ENCODE assay signal across 26 mouse cellular contexts in genomic region chr16:35782451-35783206, GRCm38 (mm10). TPM values are rescaled to one million over a fixed set of nuclear protein-coding genes. Genes with fewer than 3 reads are reported as not detected.
DNase-seq lines count a peak whose midpoint lies in the region; ATAC-seq and TF ChIP-seq lines count a peak whose summit lies in the region.
"Had no signal": no experiment of that assay in that cellular context is flagged by ENCODE, and none has a peak within 500 bp of the region (broad histone marks: within the 10 kb centered on the region; RNA-seq: fewer than 3 reads in every experiment).

No protein-coding gene starts in this region.

- H3K4me2 ChIP-seq in heart, embryonic 16.5 days (ENCODE audit: low read depth, low read length): no peak overlapping the region
- H3K4me2 ChIP-seq: embryonic facial prominence, embryonic 12.5 days; embryonic facial prominence, embryonic 15.5 days; hindbrain, embryonic 15.5 days; intestine, embryonic 15.5 days had no signal

- H3K79me2 ChIP-seq in heart, adult 2 months (replicated peaks; ENCODE audit: control insufficient read depth, insufficient read depth, low read length): no peaks in the 10 kb centered on the region

- no peaks in the 10 kb centered on the region for H3K9me3 ChIP-seq in heart, embryonic 16.5 days (replicated peaks; ENCODE audit: control insufficient read depth, low read length)
- H3K9me3 ChIP-seq: embryonic facial prominence, embryonic 12.5 days; embryonic facial prominence, embryonic 15.5 days; G1E; hindbrain, embryonic 15.5 days; intestine, embryonic 15.5 days had no signal

- no peak for TF ChIP-seq CTCF in gastrocnemius, adult 2 months (IDR thresholded peaks at IDR 0.05)
- no peak for TF ChIP-seq CTCF in heart, adult 2 months (IDR thresholded peaks at IDR 0.05)

- H3K4me3 ChIP-seq in gastrocnemius, adult 2 months: no peak overlapping the region
- H3K4me3 ChIP-seq in heart, embryonic 16.5 days (ENCODE audit: low read length): no peak overlapping the region
- H3K4me3 ChIP-seq in heart, adult 2 months: no peak overlapping the region
- H3K4me3 ChIP-seq: embryonic facial prominence, embryonic 12.5 days; embryonic facial prominence, embryonic 15.5 days; hindbrain, embryonic 15.5 days; intestine, embryonic 15.5 days had no signal

- no peak for TF ChIP-seq POLR2A in heart, adult 2 months (IDR thresholded peaks at IDR 0.05; ENCODE audit: insufficient read depth, low read depth, low read length)

- peaks cover 2% of the 10 kb centered on the region; the same call in 1 of the 2 replicates for H3K36me3 ChIP-seq in heart, embryonic 16.5 days (ENCODE audit: control insufficient read depth, insufficient read depth)
- H3K36me3 ChIP-seq in heart, adult 2 months (ENCODE audit: control insufficient read depth, insufficient read depth, low read length): no peaks in the 10 kb centered on the region
- H3K36me3 ChIP-seq: embryonic facial prominence, embryonic 12.5 days; embryonic facial prominence, embryonic 15.5 days; hindbrain, embryonic 15.5 days; intestine, embryonic 15.5 days had no signal

- no peak for ATAC-seq in heart, embryonic 16.5 days (replicated peaks; ENCODE audit: extremely low read depth, insufficient read depth, low FRiP score)
- ATAC-seq: forebrain, embryonic 14.5 days; forebrain, postnatal 0 days; intestine, embryonic 15.5 days; Patski had no signal

- peak overlapping the region; percentile 3; the same call in 1 of the 2 replicates for H3K27ac ChIP-seq in gastrocnemius, adult 2 months
- H3K27ac ChIP-seq in heart, embryonic 16.5 days (ENCODE audit: low read length): no peak overlapping the region
- no peak overlapping the region for H3K27ac ChIP-seq in heart, adult 2 months
- H3K27ac ChIP-seq: embryonic facial prominence, embryonic 12.5 days; embryonic facial prominence, embryonic 15.5 days; hindbrain, embryonic 15.5 days; intestine, embryonic 15.5 days had no signal

- intact Hi-C loops in gastrocnemius, adult 2 months (cut with DNase I): no loop called here
- intact Hi-C loops in gastrocnemius, postnatal 36 days (cut with DNase I): no loop called here
- intact Hi-C loops in heart, adult 2 months (cut with DNase I): no loop called here

- no peak for TF ChIP-seq EP300 in heart, adult 2 months (IDR thresholded peaks at IDR 0.05; ENCODE audit: insufficient read depth, low read depth, low read length)

- H3K27me3 ChIP-seq in heart, embryonic 16.5 days (ENCODE audit: control insufficient read depth, insufficient read depth, low read length): no peaks in the 10 kb centered on the region
- H3K27me3 ChIP-seq in heart, adult 2 months (ENCODE audit: control insufficient read depth, insufficient read depth, low read length): no peaks in the 10 kb centered on the region
- H3K27me3 ChIP-seq: CH12.LX; embryonic facial prominence, embryonic 12.5 days; embryonic facial prominence, embryonic 15.5 days; hindbrain, embryonic 15.5 days; intestine, embryonic 15.5 days; Patski had no signal

- H3K4me1 ChIP-seq in heart, embryonic 16.5 days (ENCODE audit: control insufficient read depth, insufficient read depth, low read length): peaks cover 10% of the 10 kb centered on the region
- no peaks in the 10 kb centered on the region; the same call in none of the 2 replicates for H3K4me1 ChIP-seq in heart, adult 2 months (ENCODE audit: control insufficient read depth, insufficient read depth, low read length)
- H3K4me1 ChIP-seq: embryonic facial prominence, embryonic 12.5 days; embryonic facial prominence, embryonic 15.5 days; hindbrain, embryonic 15.5 days; intestine, embryonic 15.5 days had no signal

- H3K9ac ChIP-seq in heart, embryonic 16.5 days (ENCODE audit: low read length): peak overlapping the region; percentile 20; the same call in 1 of the 2 replicates
- no peak overlapping the region for H3K9ac ChIP-seq in heart, adult 2 months (ENCODE audit: low read depth, low read length)
- H3K9ac ChIP-seq: embryonic facial prominence, embryonic 12.5 days; embryonic facial prominence, embryonic 15.5 days; forebrain, postnatal 0 days; hindbrain, embryonic 15.5 days; intestine, embryonic 15.5 days had no signal

- DNase-seq in gastrocnemius, adult 2 months: no peak
- DNase-seq in gastrocnemius, postnatal 36 days: no peak
- DNase-seq in heart, adult 2 months: no peak
- DNase-seq in retina, postnatal 1 day: peak; percentile 17
- no peak for DNase-seq in retina, embryonic 14.5 days (ENCODE audit: low spot score)
- DNase-seq: adrenal gland, postnatal 10 days; adrenal gland, postnatal 36 days; B cell, adult 2 months; cerebellum, adult 11 months; cerebellum, adult 2 months; cerebellum, adult 9-11 months; cerebellum, postnatal 25 days; forebrain, postnatal 0 days; gastrocnemius, postnatal 14 days; heart, postnatal 10 days; heart, postnatal 36 days; kidney, adult 18-20 months had no signal

- 70% methylated on average over 13 of the region's 13 CpGs for WGBS in heart, embryonic 16.5 days
- WGBS in heart, adult 2 months: 83% methylated on average over 13 of the region's 13 CpGs

RNA-seq across cellular contexts. Expression of gene Hspbap1, which starts 12.5 kb away (rescaled TPM):
- total RNA-seq in gastrocnemius, adult 2 months (2021): 1 to 10 TPM; 3.1 to 3.3 TPM
- total RNA-seq in gastrocnemius, postnatal 36 days (2021): 1 to 10 TPM; 2.7 to 3.4 TPM
- polyA plus RNA-seq in heart, embryonic 16.5 days (2015; fragmentation: Nextera tagmentation; extraction: Ambion mirVana): 8.3 and 9.4 TPM in 2 replicates
- 1 to 10 TPM; 2.5 to 2.6 TPM for total RNA-seq in heart, adult 2 months (2021)
- 2.1 and 3.1 TPM in 2 replicates for polyA plus RNA-seq in heart, adult 2 months (2012; rRNA removed)

RNA-seq across cellular contexts. Expression of gene Dirc2, which starts 13.5 kb away (rescaled TPM):
- 10 to 100 TPM; 53.7 to 70.8 TPM for total RNA-seq in gastrocnemius, adult 2 months (2021)
- total RNA-seq in gastrocnemius, postnatal 36 days (2021): 10 to 100 TPM; 54.7 to 57.4 TPM
- 10.1 and 12.0 TPM in 2 replicates for polyA plus RNA-seq in heart, embryonic 16.5 days (2015; fragmentation: Nextera tagmentation; extraction: Ambion mirVana)
- total RNA-seq in heart, adult 2 months (2021): 10 to 100 TPM; 49.9 to 61.9 TPM
- 43.2 and 67.5 TPM in 2 replicates for polyA plus RNA-seq in heart, adult 2 months (2012; rRNA removed)
